Mouse (Mus musculus) embryonic facial prominence, embryonic 14.5 days (tissue): ENCODE measurements around the gene Bcl2l1. TPM values are rescaled to one million over a fixed set of nuclear protein-coding genes. Genes with fewer than 3 reads are reported as not detected.
A peak's percentile ranks its signal among the peaks of the same experiment; 100 is the strongest.

Experiments used
- ATAC-seq: fragments of 200-750 bp; cut with Nextera tagmentation; 2 replicates; pipeline ENCODE4 v1.8.0; 2017; ENCODE audit warnings: low read depth, moderate number of reproducible peaks, moderate TSS enrichment
- DNase-seq: peaks from one replicate; pipeline ENCODE4 v3.0.0-alpha.2; 2015; ENCODE audit warnings: low spot score
- H3K27ac ChIP-seq: fragments of 300-500 bp; sonication (generic); replicated peaks from 2 replicates; pipeline ENCODE4 v1.5.1; 2014; ENCODE audit warnings: low read depth, mild to moderate bottlenecking, low read length, moderate library complexity
- H3K27me3 ChIP-seq: fragments of 300-500 bp; sonication (generic); replicated peaks from 2 replicates; pipeline ENCODE4 v1.6.1; 2014; ENCODE audit warnings: low read length; ENCODE audit not compliant: control insufficient read depth, insufficient read depth
- H3K36me3 ChIP-seq: fragments of 300-500 bp; sonication (generic); 2 replicates; pipeline ENCODE4 v1.6.1; 2014; ENCODE audit warnings: low read length, mixed read lengths; ENCODE audit not compliant: control insufficient read depth, insufficient read depth
- H3K4me1 ChIP-seq: fragments of 300-500 bp; sonication (generic); 2 replicates; pipeline ENCODE4 v1.6.1; 2014; ENCODE audit warnings: antibody characterized with exemption, low read length; ENCODE audit not compliant: control insufficient read depth, insufficient read depth
- H3K4me2 ChIP-seq: fragments of 300-500 bp; sonication (generic); 2 replicates; pipeline ENCODE4 v1.6.1; 2014; ENCODE audit warnings: low read depth, mild to moderate bottlenecking, low read length, moderate library complexity, mixed read lengths
- H3K4me3 ChIP-seq: fragments of 300-500 bp; sonication (generic); 2 replicates; pipeline ENCODE4 v1.5.1; 2014; ENCODE audit warnings: low read depth, mild to moderate bottlenecking, low read length
- H3K9ac ChIP-seq: fragments of 300-500 bp; sonication (generic); 2 replicates; pipeline ENCODE4 v1.6.1; 2014; ENCODE audit warnings: low read depth, mild to moderate bottlenecking, low read length, moderate library complexity, mixed read lengths
- H3K9me3 ChIP-seq: fragments of 300-500 bp; sonication (generic); 2 replicates; pipeline ENCODE4 v1.6.1; 2016; ENCODE audit warnings: low read length; ENCODE audit not compliant: control insufficient read depth
- WGBS: fragments of 180-500 bp; shearing (Covaris S2); extraction: QIAGEN DNeasy Blood & Tissue Kit; methylation state at CpG from one replicate; pipeline ENCODE4 v1.1.7; 2014; 5-methylcytosine and 5-hydroxymethylcytosine counted together
- polyA plus RNA-seq: library from polyadenylated mRNA; unstranded; fragments of >200 nt; fragmentation: Nextera tagmentation; extraction: Ambion mirVana; gene quantifications from 2 replicates; pipeline ENCODE4 v1.2.1, GENCODE M21; 2014

Gene Bcl2l1
- polyA plus RNA-seq, 1 experiment from 2014 or later: 77.3 TPM

DNA sequence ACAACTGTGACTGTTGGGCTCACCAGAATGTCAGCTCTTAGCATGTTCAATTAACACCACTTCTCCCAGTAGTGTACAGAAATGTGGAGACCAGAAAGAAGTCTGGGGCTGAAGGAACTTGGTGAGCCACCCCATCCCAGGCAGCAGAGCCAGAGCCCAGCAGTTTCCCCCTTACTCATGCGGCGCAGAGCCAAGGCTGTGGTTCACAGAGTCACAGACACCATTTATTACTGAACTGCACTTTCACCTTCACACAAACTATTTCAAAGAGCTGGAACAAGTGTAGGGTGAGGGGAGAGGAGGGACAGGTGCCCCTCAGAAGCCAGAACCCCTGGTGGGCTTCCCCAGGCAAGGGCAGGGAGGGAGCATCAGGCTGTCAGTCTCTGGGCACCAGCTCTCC lies 51.1 kb downstream of the Bcl2l1 start:
- Histone ChIP-seq H3K9ac (no peak overlapping the region), H3K9me3 (no peaks in the 10 kb centered on the region), H3K36me3 (peaks cover 38% of the 10 kb centered on the region), H3K27ac (no peak overlapping the region), H3K4me3 (no peak overlapping the region), H3K27me3 (no peaks in the 10 kb centered on the region), H3K4me2 (no peak overlapping the region), H3K4me1 (no peaks in the 10 kb centered on the region)
- DNase-seq (no peak), ATAC-seq (no peak)
- 96% methylated on average over 2 of the region's 2 CpGs for WGBS

DNA sequence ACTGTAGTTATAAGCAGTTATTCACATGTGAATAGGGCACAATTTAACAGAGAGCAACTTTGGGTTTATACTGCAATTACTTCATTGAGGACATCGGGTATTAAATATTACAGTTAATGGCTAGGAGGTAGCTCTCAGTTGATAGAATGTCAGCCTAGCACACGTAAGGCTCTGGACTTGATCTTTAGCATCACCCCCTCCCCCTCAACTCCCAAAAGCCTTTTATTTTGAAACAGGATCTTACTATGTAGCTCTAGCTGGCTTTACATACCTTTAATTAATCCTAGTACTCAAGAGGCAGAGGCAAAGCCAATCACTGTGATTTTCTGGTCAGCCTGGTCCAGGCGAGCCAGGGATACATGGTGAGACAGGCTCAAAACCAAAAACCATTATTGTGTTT lies 54.4 kb downstream of the Bcl2l1 start:
- Histone ChIP-seq H3K4me1 (no peaks in the 10 kb centered on the region), H3K27ac (no peak overlapping the region), H3K36me3 (peaks cover 37% of the 10 kb centered on the region), H3K4me3 (no peak overlapping the region), H3K4me2 (no peak overlapping the region), H3K27me3 (no peaks in the 10 kb centered on the region), H3K9ac (no peak overlapping the region), H3K9me3 (no peaks in the 10 kb centered on the region)
- ATAC-seq (no peak), DNase-seq (no peak)
- WGBS: 75% methylated on average over 3 of the region's 3 CpGs

DNA sequence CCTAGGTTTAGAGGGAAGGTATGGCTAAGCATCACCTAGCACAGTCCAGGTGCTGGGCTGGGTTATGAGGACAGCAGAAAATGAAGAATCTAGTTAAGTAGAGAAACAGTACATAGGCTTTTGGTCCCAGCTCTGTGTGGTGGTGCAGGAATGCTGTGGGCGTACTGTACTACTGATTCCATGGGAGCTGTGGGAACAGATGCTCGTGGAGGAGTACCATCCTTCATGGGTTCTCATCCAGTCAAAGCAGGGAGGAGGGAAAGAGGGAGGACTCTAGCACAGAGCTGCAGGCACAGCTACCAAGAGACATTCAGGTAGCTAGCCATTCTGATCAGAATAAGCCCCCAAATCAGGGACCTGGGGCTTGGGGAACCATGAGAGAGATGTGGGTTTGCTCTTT lies 55.1 kb downstream of the Bcl2l1 start:
- Histone ChIP-seq H3K27ac (no peak overlapping the region), H3K9ac (no peak overlapping the region), H3K4me3 (no peak overlapping the region), H3K4me2 (no peak overlapping the region), H3K9me3 (no peaks in the 10 kb centered on the region), H3K36me3 (peaks cover 31% of the 10 kb centered on the region), H3K27me3 (no peaks in the 10 kb centered on the region), H3K4me1 (no peaks in the 10 kb centered on the region)
- 85% methylated on average over 2 of the region's 2 CpGs for WGBS
- ATAC-seq (no peak), DNase-seq (no peak)

DNA sequence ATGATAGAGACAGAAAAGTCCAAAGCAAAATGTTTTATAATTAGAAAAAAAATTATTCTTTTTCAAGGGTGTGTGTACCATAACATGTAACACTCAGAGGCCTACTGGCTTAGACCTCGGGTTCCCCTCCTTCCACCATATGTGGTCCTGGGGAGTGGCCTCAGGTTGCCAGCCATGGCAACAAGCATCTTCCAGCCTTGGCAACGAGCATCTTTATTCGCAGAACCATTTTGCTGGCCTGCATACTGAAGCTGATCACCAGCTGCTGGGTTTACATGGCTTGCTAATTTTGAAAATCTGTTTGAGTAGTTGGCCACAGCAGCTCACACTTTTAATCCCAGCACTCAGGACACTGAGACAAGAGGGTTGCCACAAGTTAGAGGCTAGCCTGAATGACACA lies 55.5 kb downstream of the Bcl2l1 start:
- no peaks in the 10 kb centered on the region for H3K4me1 ChIP-seq
- no peak for DNase-seq
- no peak overlapping the region for H3K27ac ChIP-seq
- H3K9ac ChIP-seq: no peak overlapping the region
- no peaks in the 10 kb centered on the region for H3K27me3 ChIP-seq
- H3K4me3 ChIP-seq: no peak overlapping the region
- H3K9me3 ChIP-seq: no peaks in the 10 kb centered on the region
- H3K4me2 ChIP-seq: no peak overlapping the region
- WGBS: 80% methylated on average over 3 of the region's 3 CpGs
- peaks cover 26% of the 10 kb centered on the region for H3K36me3 ChIP-seq
- ATAC-seq: no peak

DNA sequence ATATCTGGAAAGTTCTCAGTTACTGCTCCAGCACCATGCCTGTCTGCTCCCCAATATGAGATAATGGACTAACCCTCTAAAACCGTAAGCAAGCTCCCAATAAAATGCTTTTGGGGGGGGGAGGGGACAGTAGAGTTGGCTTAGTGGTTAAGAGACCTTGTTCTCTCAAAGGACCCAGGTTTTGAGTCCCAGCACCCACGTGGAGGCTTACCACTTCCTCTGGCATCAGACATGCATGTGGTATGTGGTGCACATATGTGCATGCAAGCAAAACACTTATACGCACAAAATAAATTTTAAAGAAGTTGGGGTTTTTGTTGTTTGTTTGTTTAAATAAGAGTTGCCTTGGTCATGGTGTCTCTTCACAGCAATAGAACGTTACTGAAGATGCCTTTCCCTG lies 56.2 kb downstream of the Bcl2l1 start:
- Histone ChIP-seq H3K9ac (no peak overlapping the region), H3K27ac (no peak overlapping the region), H3K27me3 (no peaks in the 10 kb centered on the region), H3K9me3 (no peaks in the 10 kb centered on the region), H3K4me1 (no peaks in the 10 kb centered on the region), H3K4me2 (no peak overlapping the region), H3K4me3 (no peak overlapping the region), H3K36me3 (peaks cover 20% of the 10 kb centered on the region; the same call in 1 of the 2 replicates)
- DNase-seq (no peak), ATAC-seq (no peak)
- WGBS: 82% methylated on average over 4 of the region's 4 CpGs

DNA sequence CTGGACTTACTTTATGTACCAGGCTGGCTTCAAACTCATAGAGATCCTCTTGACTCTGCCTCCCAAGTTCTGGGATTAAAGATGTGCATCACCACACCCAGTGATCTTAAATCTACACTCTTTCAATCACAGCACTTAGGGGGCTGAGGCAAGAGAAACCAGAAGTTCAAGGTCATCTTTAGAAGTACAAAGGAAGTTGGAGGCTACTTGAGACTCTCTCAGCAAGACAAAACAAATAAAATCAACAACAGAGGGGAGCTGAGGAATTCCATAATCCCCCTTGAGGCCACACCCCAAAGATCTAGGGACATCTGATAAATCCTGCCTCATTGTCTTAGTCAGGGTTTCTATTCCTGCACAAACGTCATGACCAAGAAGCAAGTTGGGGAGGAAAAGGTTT lies 59.3 kb downstream of the Bcl2l1 start:
- ATAC-seq (no peak), DNase-seq (no peak)
- no peak overlapping the region for H3K9ac ChIP-seq
- H3K4me1 ChIP-seq: no peaks in the 10 kb centered on the region
- H3K27ac ChIP-seq: no peak overlapping the region
- WGBS: 21% methylated on average over 1 of the region's 1 CpGs
- no peaks in the 10 kb centered on the region for H3K36me3 ChIP-seq
- no peak overlapping the region for H3K4me3 ChIP-seq
- H3K4me2 ChIP-seq: no peak overlapping the region
- H3K9me3 ChIP-seq: no peaks in the 10 kb centered on the region
- H3K27me3 ChIP-seq: no peaks in the 10 kb centered on the region

DNA sequence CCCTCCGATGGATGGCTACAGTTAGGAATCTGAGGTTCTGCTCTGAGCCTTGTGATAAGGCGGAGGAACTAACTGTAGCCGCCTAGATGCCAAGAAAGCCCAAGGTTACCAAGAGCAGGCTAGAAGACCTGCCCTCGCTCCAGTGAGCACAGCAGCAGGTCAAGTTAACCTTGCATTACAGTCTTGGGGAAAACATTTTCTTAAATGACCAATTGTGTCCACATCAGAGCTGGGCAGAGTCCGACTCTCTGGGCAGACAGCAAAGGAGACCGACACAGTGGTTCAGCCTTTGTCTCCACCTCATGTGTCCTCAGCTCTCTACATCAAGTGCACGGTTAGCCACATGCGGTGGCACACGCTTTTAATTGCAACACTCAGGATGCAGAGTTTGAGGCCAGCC lies 60.0 kb downstream of the Bcl2l1 start:
- DNase-seq: no peak
- no peak for ATAC-seq
- Histone ChIP-seq H3K4me3 (no peak overlapping the region), H3K4me1 (no peaks in the 10 kb centered on the region), H3K27ac (no peak overlapping the region), H3K4me2 (no peak overlapping the region), H3K27me3 (no peaks in the 10 kb centered on the region), H3K9me3 (no peaks in the 10 kb centered on the region), H3K9ac (no peak overlapping the region), H3K36me3 (no peaks in the 10 kb centered on the region)
- WGBS: 91% methylated on average over 9 of the region's 9 CpGs

DNA sequence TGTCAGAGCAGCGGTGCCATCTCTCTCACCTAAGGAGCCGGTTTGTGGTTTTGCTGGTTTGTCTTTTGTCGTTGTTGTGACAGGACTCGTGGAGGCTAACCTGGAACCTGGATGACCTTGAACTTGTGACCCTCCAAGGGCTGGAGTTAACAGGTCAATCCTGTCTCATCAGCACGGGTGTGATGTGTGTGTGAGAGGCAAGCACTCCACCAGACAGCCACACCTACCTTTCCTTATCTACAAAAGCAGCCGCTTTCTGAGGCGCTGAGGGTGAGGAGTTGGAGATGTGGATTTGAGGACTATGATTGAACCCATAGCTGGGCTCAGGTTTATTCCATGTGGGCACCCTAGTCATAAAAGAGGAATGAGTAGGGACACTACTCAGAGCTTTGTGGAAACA lies 61.9 kb downstream of the Bcl2l1 start:
- no peak overlapping the region for H3K9ac ChIP-seq
- DNase-seq (no peak), ATAC-seq (no peak)
- no peaks in the 10 kb centered on the region for H3K36me3 ChIP-seq
- no peak overlapping the region for H3K4me3 ChIP-seq
- no peaks in the 10 kb centered on the region for H3K9me3 ChIP-seq
- no peak overlapping the region for H3K27ac ChIP-seq
- no peak overlapping the region for H3K4me2 ChIP-seq
- no peaks in the 10 kb centered on the region for H3K27me3 ChIP-seq
- H3K4me1 ChIP-seq: 0 out of 2 replicates have a peak, but pooled peaks cover 2% of the 10 kb centered on the region
- 84% methylated on average over 7 of the region's 7 CpGs for WGBS

DNA sequence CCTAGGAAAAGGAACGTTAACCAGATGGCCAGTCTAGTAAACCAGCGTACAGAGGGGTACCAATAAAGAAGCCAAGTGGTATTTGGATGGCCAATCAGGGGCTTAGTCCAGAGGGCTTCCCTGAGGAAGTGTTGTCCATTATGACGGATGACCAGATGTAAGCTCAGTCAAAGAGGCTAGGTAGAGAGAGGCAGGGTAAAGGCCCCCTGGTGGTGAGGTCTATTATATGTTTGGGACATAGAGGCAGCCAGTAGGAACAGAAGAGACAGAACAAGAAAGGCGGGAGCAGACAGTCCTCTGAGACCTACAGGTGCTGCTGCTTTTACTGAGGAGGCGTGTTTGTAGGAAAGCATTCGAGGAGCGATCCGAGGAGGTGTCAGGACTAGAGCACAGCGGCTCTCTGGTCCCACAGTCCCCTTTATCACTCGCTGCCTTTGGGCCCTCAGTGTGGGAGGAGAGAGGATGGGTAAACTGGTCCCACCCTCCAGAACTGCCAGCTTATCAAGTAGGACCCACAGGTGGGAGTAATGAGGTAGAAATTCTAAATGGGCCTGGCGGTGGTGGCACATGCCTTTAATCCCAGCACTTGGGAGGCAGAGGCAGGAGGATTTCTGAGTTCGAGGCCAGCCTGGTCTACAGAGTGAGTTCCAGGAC lies 63.8 kb downstream of the Bcl2l1 start:
- no peak overlapping the region for H3K4me3 ChIP-seq
- DNase-seq: peak; percentile 44
- 0 out of 2 replicates have a peak, but pooled peaks cover 4% of the 10 kb centered on the region for H3K4me1 ChIP-seq
- H3K4me2 ChIP-seq: no peak overlapping the region
- H3K9ac ChIP-seq: no peak overlapping the region
- peak; percentile 9; the same call in 1 of the 2 replicates for ATAC-seq
- WGBS: 55% methylated on average over 12 of the region's 12 CpGs
- H3K27ac ChIP-seq: no peak overlapping the region
- H3K9me3 ChIP-seq: no peaks in the 10 kb centered on the region
- H3K36me3 ChIP-seq: no peaks in the 10 kb centered on the region
- no peaks in the 10 kb centered on the region for H3K27me3 ChIP-seq
